Mouse (Mus musculus): ENCODE results near the gene Oprm1.

The Oprm1 gene

DNA sequence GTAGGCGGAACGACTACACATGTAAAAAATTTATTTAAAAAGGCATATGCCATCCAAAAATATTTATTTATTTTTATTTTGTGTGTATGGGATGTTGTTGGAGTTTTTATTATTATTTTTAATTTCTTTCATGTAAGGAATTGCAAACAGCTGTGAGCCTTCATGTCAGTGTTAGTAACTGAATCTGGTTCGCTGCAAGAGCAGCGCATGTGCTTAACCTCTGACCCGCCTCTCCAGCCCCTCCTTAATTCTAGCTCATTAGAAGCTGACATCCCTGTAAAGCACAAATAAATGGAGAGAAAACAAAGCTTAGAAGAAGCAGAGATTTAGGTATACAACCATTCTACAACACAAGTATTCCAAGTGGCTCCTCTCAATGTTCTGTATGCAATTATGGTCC is 285.6 kb downstream of the Oprm1 start:
- DNase-seq (ENCODE audit: low read depth, low spot score): no peak

- peak; percentile 19 for DNase-seq (ENCODE audit: low read depth, low spot score)
Measured at GRCm38 (mm10) chr10:7047288-7047918, 289.1 kb downstream of the Oprm1 start.

DNA sequence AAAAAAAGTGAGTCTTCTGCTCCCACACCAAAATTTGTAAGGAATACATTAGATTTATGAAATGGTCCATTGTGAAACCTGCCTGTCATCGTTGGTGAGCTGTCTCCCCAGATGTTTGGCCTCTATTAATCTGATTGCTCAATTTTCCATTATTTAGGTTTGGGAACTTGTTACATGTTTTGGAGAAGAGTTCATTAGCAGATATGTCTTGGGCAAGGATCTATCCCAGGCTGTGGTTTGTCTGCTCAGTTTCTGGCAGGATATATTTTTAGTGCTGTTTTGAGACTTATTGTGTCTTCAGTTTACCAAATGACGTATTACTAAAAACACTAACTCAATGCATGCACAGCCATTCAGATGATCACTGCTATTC is 289.6 kb downstream of the Oprm1 start:
- peak; percentile 26 for DNase-seq (ENCODE audit: low read depth, low spot score)

GRCm38 (mm10) chr10:7049901-7050300 is 291.6 kb downstream of the Oprm1 start:
- DNase-seq (ENCODE audit: low read depth, low spot score): no peak

DNA sequence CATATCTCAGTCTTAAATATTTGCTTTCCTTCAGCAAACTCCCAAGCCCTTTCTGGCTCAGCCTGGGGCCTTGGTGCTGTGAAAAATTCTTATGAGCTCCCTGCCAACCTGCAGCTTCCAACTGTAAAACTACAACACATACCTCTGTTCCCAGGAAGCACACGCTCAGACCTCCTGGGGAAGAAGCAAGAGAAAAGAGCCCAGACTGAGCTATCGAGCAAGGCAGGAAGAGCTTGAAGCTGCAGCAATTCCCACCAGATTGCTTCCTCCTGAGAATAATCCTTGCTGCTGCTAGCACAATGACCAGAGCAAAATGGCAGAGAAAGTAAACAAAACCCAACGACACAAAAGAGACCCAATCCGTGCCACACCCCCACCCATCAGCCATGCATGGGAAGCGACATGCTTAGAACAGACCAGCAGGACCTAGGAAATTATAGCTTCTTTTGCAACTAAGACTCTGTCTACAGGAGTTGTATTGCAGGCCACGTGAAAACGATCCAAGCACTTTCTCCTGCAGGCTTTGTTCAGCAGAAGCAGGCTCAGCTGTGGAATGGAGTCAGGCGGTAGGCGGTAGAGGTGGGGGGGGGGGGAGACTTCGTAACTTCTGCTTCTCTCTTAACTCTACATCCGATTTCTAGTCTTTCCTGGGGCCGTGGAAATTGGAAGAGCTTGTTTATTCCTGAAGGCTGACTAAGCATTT is 294.2 kb downstream of the Oprm1 start, which contains the start of gene Ipcef1:
TSS of gene Ipcef1 (minus strand) at position 164 of the 703 bp plus-strand sequence.
- no peak for DNase-seq (ENCODE audit: low read depth, low spot score)

- DNase-seq (ENCODE audit: low read depth, low spot score): no peak
Measured at GRCm38 (mm10) chr10:7054560-7055205, 296.4 kb downstream of the Oprm1 start.

DNA sequence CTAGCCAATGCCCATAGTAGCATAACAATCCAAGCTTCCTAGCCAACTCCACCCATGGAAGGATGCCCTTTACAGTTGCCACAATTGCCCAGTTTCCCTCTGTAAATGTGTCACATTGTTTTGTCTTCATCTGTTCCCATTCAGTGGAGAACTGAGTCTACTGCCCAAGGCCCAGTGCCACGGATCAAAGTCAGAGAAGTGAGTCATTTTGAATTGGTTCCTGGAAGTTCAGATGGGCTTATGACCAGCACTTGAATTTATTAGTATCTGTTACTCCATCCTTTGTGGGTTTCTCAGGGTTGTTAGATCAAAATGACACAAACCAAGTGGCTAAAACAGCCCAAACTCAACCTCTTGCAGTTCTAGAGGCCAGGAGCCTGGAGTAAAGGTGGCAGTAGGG is 299.2 kb downstream of the Oprm1 start:
- peak; percentile 46 for DNase-seq (ENCODE audit: low read depth, low spot score)

DNA sequence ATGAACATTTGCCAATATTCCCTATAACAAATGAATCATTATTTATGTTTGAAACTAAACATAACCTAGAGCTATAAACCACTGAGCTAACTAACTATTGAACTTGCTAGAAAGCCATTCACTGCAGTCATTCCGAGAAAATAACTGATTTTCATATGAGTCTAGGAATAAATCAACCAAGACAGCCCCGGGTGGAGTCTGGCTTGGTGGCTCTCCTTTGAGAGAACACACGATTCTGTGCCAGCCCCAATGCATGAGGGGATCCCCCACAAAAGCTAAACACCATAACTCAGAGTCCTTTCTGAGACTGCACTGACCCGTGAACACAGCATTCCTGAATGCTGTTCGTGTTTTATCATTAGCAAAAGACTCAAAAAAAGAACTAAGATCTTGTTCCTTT is 302.0 kb downstream of the Oprm1 start:
- no peak for DNase-seq (ENCODE audit: low read depth, low spot score)

DNA sequence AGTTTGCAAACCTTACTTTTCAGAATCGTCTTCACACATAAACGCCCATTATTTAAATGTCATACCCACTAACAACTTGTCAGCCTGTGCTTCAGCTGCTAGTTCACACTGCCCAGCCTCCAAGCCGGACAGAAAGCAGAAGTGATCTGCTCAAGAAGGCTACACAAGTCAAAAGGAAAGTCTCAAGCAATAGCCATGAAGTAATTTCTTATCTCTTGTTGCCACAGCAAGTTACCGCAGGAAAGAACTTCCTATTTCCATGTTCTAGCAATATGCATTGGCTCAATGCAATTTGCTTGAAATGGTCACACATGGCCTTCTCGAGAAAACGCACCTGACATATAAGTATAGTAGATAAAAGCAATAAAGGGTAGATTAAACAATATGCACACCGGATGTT is 304.7 kb downstream of the Oprm1 start:
- DNase-seq (ENCODE audit: low read depth, low spot score): no peak

DNA sequence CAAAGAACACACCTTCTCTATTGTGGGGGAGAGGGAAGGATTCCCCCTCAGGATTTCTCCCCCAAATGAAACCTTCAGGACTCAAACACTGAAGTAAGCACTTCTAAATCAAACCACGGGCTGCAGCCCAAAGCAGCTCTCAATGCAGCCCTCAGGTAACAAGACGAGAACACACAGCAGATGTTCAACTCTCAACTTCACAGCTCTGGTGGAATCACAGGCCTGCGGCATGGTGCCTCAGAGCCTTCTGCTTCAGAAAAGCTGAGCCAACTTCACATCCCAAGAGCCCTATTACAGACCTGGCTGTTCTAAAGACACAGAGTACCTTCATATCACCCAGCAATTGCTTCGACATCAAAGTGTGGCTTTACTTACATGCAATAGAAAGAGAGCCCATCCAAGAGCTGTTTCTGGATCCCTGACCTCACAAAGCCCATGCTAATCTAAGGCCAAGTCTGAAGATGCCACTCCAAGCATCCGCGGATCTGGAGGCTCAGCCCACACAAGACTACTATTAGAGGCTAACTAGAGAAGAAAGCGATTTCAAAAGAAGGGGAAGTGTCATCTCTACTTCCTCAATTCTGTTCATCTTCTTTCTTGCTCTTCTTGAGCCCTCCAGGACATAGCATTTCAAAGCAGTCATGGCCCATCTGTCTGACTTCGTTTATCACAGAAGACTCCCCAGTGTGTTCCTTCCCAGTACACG is 305.6 kb downstream of the Oprm1 start:
- no peak for DNase-seq (ENCODE audit: low read depth, low spot score)

DNA sequence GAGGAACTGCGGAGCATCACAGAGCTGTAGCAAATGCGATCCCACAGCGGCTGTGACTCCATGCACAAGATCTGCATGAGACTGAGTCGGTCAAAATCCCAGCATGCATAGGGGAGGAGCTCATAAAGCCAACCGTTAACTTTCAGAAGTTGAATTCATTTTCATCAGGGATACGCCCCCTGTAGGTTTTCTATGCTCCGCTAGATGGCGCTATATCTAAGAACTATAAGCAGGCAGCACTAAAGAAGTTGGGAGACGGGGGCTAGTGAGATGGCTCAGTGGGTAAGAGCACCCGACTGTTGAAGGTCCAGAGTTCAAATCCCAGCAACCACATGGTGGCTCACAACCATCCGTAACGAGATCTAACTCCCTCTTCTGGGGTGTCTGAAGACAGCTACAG is 310.3 kb downstream of the Oprm1 start:
- no peak for DNase-seq (ENCODE audit: low read depth, low spot score)

DNA sequence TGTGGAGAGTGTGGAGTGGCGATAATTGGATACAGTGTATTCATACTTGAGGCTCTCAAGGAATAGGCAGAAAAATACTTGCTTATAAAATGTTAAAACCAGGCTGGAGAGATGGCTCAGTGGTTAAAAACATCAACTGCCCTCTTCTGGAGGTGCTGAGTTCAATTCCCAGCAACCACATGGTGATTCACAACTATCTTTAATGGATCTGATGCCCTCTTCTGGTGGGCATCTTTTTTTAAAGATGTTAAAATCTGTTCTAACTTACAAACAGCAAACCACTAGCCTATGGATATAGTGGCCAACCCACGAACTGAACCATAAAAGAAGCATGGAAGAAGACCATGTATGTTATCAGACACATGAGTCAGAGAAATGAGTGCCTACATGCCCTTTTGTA is 310.8 kb downstream of the Oprm1 start:
- DNase-seq (ENCODE audit: low read depth, low spot score): no peak

GRCm38 (mm10) chr10:7070100-7070835 is 312.0 kb downstream of the Oprm1 start:
- DNase-seq (ENCODE audit: low read depth, low spot score): no peak

GRCm38 (mm10) chr10:7070924-7071323 is 312.6 kb downstream of the Oprm1 start:
- DNase-seq (ENCODE audit: low read depth, low spot score): no peak

GRCm38 (mm10) chr10:7074231-7074630 is 315.9 kb downstream of the Oprm1 start:
- DNase-seq (ENCODE audit: low read depth, low spot score): no peak

DNA sequence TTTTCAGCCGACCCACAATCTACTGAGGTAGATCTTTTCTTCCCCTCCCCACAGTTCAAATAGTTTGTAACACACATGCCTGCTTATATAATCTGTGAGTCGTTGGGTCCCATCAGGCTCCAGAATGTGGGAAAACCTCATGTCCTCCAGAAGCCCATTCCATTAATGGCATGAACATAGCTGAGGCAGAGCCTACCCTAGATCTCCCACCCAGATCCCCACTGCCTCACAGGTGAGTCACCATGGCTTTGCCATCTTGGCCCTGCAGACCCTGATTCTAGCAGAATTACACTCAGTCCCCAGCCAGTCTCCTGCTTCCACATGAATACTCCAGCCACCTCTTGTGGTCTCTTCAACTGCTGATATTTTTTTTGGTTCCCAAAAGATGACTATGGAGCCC is 317.4 kb downstream of the Oprm1 start:
- no peak for DNase-seq (ENCODE audit: low read depth, low spot score)

GRCm38 (mm10) chr10:7076201-7076600 is 317.9 kb downstream of the Oprm1 start:
- DNase-seq (ENCODE audit: low read depth, low spot score): peak; percentile 79

- DNase-seq (ENCODE audit: low read depth, low spot score): no peak
Measured at GRCm38 (mm10) chr10:7076662-7077211, 318.4 kb downstream of the Oprm1 start.

DNA sequence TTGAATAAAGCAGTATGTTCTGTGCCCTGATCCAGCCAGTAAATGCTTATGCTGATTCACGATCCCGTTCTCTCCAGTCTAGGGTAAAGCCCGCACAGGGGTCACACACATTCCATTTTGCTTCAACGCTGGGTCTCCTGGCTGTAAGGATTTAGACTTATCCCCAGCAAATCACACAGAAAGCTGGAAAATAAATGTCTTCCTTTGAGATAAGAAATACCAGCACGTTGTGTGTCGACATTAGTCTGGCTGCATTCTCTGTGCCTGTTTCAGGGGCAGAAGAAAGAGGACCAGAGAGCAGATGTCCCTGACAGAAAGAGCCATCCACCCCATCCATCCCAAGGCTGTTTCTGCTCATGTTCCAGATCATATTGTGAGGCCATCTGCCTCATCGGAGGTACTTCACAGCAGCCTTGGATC is 319.1 kb downstream of the Oprm1 start:
- DNase-seq (ENCODE audit: low read depth, low spot score): no peak

- no peak for DNase-seq (ENCODE audit: low read depth, low spot score)
Measured at GRCm38 (mm10) chr10:7077971-7078370, 319.7 kb downstream of the Oprm1 start.
